Mouse (Mus musculus) c-Kit-negative CD71-positive TER-119-positive erythroid progenitor cells, embryonic 14.5 days (primary cell): ENCODE data around the gene Lad1.

Experiments used
- DNase-seq: peaks from one replicate; pipeline ENCODE4 v3.0.0-alpha.2; 2013; ENCODE audit warnings: low read depth, low spot score

Gene Lad1

GRCm38 (mm10) chr1:135807546-135807945 is 10.9 kb upstream of the Lad1 start:
- DNase-seq: no peak

- DNase-seq: no peak
Measured at GRCm38 (mm10) chr1:135810180-135810579, 8.2 kb upstream of the Lad1 start.

GRCm38 (mm10) chr1:135811016-135811646 is 7.3 kb upstream of the Lad1 start:
- peak; percentile 53 for DNase-seq

- no peak for DNase-seq
Measured at GRCm38 (mm10) chr1:135812205-135812604, 6.2 kb upstream of the Lad1 start.

- no peak for DNase-seq
Measured at GRCm38 (mm10) chr1:135812618-135813017, 5.8 kb upstream of the Lad1 start.

- DNase-seq: no peak
Measured at GRCm38 (mm10) chr1:135813071-135813470, 5.3 kb upstream of the Lad1 start.

- no peak for DNase-seq
Measured at GRCm38 (mm10) chr1:135813687-135814395, 4.6 kb upstream of the Lad1 start.

GRCm38 (mm10) chr1:135814531-135814930 is 3.9 kb upstream of the Lad1 start:
- no peak for DNase-seq

- no peak for DNase-seq
Measured at GRCm38 (mm10) chr1:135817595-135817994, 803 bp upstream of the Lad1 start.

GRCm38 (mm10) chr1:135820071-135820470 is 1.7 kb downstream of the Lad1 start:
- DNase-seq: no peak

GRCm38 (mm10) chr1:135820736-135821364 is 2.5 kb downstream of the Lad1 start:
- no peak for DNase-seq

GRCm38 (mm10) chr1:135821780-135822179 is 3.4 kb downstream of the Lad1 start:
- no peak for DNase-seq

- peak; percentile 36 for DNase-seq
Measured at GRCm38 (mm10) chr1:135828918-135829317, 10.5 kb downstream of the Lad1 start.

GRCm38 (mm10) chr1:135834206-135834859 is 15.9 kb downstream of the Lad1 start:
- no peak for DNase-seq

GRCm38 (mm10) chr1:135834983-135835382 is 16.6 kb downstream of the Lad1 start:
- DNase-seq: no peak

- DNase-seq: no peak
Measured at GRCm38 (mm10) chr1:135835716-135836483, 17.5 kb downstream of the Lad1 start, which contains the start of gene Tnnt2. Gene Tnnt2 (plus strand): TSS chr1:135836354.

GRCm38 (mm10) chr1:135838626-135839025 is 20.2 kb downstream of the Lad1 start:
- no peak for DNase-seq

GRCm38 (mm10) chr1:135839065-135839464 is 20.7 kb downstream of the Lad1 start:
- DNase-seq: no peak

- no peak for DNase-seq
Measured at GRCm38 (mm10) chr1:135840675-135841395, 22.4 kb downstream of the Lad1 start.

- DNase-seq: no peak
Measured at GRCm38 (mm10) chr1:135843519-135844262, 25.3 kb downstream of the Lad1 start.
